Mouse (Mus musculus) ES-Bruce4 (cell line): Measurements from ENCODE around the gene C130050O18Rik.

ENCODE experiments used
- CTCF ChIP-seq: IDR thresholded peaks from one replicate; pipeline ENCODE4 v1.8.1; 2011; ENCODE audit warnings: low read depth, low read length
- EP300 ChIP-seq: IDR thresholded peaks from 2 replicates; pipeline ENCODE4 v1.6.1; 2011; ENCODE audit warnings: low read depth, low read length; ENCODE audit not compliant: insufficient read depth

DNA sequence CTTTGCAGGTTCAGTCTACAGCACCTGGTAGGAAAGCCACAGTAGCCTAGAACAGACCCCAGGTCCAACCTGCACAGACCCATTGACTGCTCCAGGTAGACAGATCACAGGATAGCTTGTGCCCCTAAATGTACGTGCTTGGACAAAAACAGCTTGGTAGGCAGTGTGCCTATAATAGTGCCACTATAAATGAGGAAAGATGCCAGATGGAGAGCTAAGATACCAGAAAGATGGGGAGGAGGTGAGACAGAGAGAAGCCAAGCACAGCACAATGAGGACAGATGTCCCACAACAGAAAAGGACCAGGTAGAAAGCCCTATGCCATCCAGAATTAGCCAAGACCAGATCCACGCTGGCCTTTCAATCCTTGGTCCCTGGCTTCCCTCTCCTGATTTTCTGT is 3.0 kb upstream of the C130050O18Rik start:
- TF ChIP-seq CTCF = no peak
- no peak for TF ChIP-seq EP300
